Mouse (Mus musculus): ENCODE measurements around the gene Casz1.

- no peak for TF ChIP-seq GATA1 (IDR thresholded peaks at IDR 0.05; ENCODE audit: borderline replicate concordance, low read length)
- no peak for TF ChIP-seq FLI1 (IDR thresholded peaks at IDR 0.05; ENCODE audit: low read length)
These were observed 95.7 kb downstream of the Casz1 start for GRCm38 (mm10) chr4:148899927-148900294.
